Mouse (Mus musculus) lung, postnatal 36 days (tissue): Measurements from ENCODE around the gene Ube2a.
A peak's percentile ranks its signal among the peaks of the same experiment; 100 is the strongest.

ENCODE experiments used
- DNase-seq: peaks from one replicate; pipeline ENCODE4 v3.0.0; 2022; ENCODE audit warnings: mixed read lengths

Ube2a gene

GRCm38 (mm10) chrX:36902321-36903114, 28.8 kb downstream of the Ube2a start, which contains the start of gene Nkrf:
Gene Nkrf, minus strand, starts transcription at chrX:36902899.
- no peak for DNase-seq

DNA sequence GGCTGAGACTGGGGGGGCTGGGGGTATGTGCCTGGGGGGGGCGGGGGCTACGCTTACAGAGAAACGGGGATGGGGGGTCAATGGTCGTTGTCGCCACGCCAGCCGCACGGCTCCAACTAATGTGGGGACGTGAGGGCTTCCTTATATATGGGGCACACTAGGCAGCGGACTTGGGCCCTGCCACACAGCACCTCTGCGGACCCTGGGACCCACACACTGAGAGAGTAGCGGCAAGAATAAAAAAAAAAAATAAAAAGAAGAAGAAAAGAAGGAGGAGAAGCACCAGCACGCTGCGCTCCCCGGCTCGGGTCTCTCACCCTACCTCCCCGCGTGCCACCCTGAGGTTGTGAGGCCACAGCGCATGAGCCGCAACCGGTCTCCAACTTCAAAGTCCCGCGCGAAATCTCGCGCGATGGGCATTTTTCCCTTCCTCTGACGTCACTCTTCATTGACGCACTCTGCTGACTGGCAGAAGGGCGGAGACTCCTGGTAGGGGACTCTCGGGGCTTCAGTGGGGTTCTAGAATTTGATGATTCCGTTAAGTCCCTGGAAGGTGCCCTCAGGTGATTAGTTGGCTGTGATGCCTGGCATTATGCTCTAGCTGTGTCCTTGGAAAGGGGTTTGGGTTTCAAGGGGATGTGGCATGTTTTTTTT, 29.5 kb downstream of the Ube2a start:
- peak; percentile 96 for DNase-seq

DNA sequence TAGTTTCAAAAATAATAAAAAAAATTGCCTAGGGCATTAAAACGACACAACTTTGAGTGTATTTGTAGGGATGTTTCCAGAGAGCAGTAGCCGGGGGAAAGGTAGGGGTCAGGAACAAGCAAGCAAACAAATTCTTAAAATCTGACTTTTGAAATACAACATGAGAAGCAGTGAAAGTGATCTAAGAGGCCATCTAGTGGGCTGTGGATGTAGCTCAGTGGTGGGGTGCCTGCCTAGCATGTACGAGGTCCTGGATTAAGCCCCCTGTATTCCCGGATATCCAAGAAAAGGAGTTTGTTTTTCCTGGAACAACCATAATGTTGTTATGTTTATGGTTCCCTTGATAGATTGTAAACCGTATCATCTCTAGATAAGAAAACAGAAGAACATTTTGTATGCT, 32.8 kb downstream of the Ube2a start:
- DNase-seq, result no peak

GRCm38 (mm10) chrX:36911343-36911742, 37.6 kb downstream of the Ube2a start:
- peak; percentile 63 for DNase-seq

- no peak for DNase-seq
Observed at GRCm38 (mm10) chrX:36917749-36918148, 44.0 kb downstream of the Ube2a start.

GRCm38 (mm10) chrX:36921346-36921745, 47.6 kb downstream of the Ube2a start:
- DNase-seq, result no peak

DNA sequence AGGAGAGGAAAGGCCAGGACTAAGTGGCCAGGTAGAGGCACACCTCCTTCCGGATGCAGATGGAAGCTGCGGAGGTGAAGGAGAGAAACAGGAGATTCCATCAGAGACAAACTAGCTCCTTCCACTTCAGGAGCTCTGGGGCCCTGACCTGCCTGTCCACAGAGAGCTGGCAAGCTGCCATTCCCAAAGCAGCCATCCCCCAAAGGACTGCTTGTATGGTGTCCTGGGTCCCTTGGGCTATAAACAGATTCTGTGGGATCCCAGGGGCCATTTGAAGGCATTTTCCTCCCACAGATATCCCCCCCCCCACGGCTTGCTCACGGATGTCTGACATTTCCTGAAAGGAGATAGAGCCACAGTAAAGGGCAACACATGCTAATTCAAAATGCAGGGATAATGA, 55.1 kb downstream of the Ube2a start:
- DNase-seq, result no peak

GRCm38 (mm10) chrX:36929694-36930093, 56.0 kb downstream of the Ube2a start:
- DNase-seq, result no peak

DNA sequence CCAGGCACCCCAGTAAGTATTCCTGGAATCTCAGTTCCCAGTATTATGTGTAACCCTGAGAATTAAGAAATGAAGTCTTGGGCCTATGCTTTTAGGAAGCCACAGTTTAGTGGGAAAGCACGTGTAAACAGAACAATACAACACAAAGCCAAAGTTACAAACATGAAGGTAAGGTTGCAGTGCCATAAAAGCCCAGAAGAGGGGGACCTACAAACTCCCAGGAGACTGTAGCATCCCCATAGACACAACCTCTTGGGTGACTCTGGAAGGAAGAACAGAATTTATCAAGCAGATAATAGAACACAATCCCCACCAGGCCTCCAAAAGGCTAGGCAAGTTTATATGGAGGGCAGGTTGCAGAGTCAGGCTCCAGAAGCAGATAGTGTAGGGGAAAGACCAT, 56.9 kb downstream of the Ube2a start:
- DNase-seq, result peak; percentile 27
